Mouse (Mus musculus) forelimb bud, embryonic 11.5 days (tissue): ENCODE measurements at regions not wholly inside any gene's neighbourhood (a gene's known extent, or its start where the extent isn't known, plus 50 kb on each side); places are given as distances from the start of the nearest gene placed in this dataset.

Source experiments
- DNase-seq: peaks from one replicate; pipeline ENCODE4 v3.0.0-alpha.2; 2012; ENCODE audit warnings: low read depth, low spot score

GRCm38 (mm10) chr19:14795910-14796309 lies 198.1 kb upstream of the Tle4 start:
- DNase-seq, result no peak

GRCm38 (mm10) chr19:14789992-14790391 lies 192.1 kb upstream of the Tle4 start:
- no peak for DNase-seq

- DNase-seq, result no peak
Observed at GRCm38 (mm10) chr19:14788630-14789029, 190.8 kb upstream of the Tle4 start.

- no peak for DNase-seq
Observed at GRCm38 (mm10) chr19:14786868-14787267, 189.0 kb upstream of the Tle4 start.

GRCm38 (mm10) chr19:14785661-14786060 lies 187.8 kb upstream of the Tle4 start:
- DNase-seq, result peak; percentile 23

- DNase-seq, result no peak
Observed at GRCm38 (mm10) chr19:14777709-14778108, 179.9 kb upstream of the Tle4 start.

GRCm38 (mm10) chr19:14777198-14777597 lies 179.3 kb upstream of the Tle4 start:
- DNase-seq, result peak; percentile 19

DNA sequence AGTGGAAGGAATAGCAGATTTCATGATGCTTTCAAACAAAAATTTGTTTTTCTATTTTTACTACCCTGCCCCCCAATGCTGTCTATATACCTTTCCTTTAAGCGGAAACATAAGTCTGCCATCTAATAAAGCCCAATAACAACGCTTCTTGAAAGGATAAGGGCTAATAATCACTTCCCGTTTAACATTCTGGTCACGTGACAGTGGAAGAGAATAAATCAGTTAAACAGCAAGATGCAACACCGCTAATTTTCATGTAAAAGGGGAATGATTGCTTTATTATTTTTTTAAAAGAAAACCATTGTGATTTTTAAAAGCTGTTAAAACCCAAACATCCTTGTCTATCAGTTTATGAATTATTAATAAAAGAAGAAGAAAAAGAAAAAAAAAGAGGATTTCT lies 178.9 kb upstream of the Tle4 start:
- no peak for DNase-seq

- no peak for DNase-seq
Observed at GRCm38 (mm10) chr19:14772794-14773193, 174.9 kb upstream of the Tle4 start.

- DNase-seq, result no peak
Observed at GRCm38 (mm10) chr19:14752646-14753045, 154.8 kb upstream of the Tle4 start.

GRCm38 (mm10) chr19:14742361-14742760 lies 144.5 kb upstream of the Tle4 start:
- no peak for DNase-seq

- no peak for DNase-seq
Observed at GRCm38 (mm10) chr19:14740936-14741335, 143.1 kb upstream of the Tle4 start.

DNA sequence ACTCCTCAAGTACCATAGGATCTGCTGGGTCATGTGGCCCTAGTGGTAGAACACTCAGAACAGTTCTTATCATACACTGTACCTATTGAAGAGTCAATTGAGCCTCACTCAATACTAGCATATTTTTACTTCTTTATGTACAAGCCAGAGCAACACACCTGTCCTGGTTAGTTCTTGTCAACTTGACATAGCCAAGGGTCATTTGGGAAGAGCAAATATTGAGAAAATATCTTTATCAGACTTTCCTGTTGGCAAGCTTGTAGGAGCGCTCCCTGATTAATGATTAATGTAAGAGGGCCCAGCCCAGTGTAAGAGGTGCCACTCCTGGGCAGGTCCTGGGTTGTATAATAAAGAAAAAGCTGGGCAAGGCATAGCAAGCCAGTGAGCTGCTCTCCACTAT lies 142.3 kb upstream of the Tle4 start:
- no peak for DNase-seq

- DNase-seq, result no peak
Observed at GRCm38 (mm10) chr19:14736514-14736913, 138.7 kb upstream of the Tle4 start.

- DNase-seq, result peak; percentile 58
Observed at GRCm38 (mm10) chr19:14725329-14725728, 127.5 kb upstream of the Tle4 start.

- peak; percentile 1 for DNase-seq
Observed at GRCm38 (mm10) chr19:14724637-14725036, 126.8 kb upstream of the Tle4 start.

DNA sequence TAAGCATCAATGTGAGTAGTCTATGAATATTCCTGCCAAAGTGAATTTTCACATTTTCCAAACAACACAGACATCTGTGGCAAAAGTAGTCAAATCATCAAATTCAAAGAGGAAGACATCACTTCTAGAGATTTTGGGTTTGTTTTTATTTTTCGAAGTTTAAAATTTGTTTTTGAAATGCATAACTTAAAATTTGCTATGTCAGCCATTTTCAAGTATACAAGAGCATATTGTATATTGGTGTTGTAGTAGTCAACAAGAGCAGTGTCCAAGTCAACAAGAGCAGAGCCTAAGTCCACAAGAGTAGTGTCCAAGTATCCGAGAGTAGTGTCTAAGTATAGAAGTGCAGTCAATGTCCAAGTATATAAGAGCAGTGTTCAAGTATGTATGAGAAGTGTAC lies 107.9 kb upstream of the Tle4 start:
- no peak for DNase-seq

DNA sequence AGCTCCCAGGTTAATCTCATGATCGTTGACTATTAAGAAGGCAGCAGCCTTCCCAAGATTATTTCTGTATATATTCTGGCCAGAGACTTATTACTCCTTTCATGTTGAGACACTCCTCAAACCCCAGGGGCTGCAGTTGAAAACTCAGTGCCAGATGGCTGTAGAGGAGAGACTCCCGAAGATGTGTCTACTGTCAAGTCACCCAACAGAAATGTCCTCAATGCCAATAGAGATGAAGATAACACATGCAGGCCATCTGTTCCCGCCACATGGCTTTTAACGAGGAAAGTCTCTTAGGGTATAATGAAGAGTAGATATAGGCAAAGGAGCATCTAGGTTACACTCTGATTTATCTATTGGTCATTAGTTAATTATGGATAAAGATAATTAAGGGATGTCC lies 103.3 kb upstream of the Tle4 start:
- no peak for DNase-seq

DNA sequence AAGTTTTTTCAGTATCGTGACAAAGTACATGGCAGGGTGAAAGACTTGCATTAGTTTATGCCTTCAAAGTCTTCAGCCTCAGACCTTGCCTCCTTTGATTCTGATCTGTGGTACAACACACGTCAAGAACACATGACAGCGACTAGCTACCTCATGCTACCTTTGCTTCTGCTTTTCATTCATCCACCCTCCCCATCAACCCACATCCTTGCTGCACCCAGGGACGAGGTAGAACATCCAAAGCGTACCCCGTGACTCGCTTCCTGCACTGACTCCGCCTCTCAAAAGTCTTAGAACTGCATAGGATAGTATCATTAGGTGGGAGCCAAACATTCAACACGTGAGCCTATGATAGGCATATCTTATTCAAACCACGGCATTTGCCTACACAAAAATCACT lies 97.5 kb upstream of the Tle4 start:
- no peak for DNase-seq

- no peak for DNase-seq
Observed at GRCm38 (mm10) chr19:14692183-14692582, 94.3 kb upstream of the Tle4 start.

- DNase-seq, result no peak
Observed at GRCm38 (mm10) chr19:14685628-14686027, 87.8 kb upstream of the Tle4 start.

DNA sequence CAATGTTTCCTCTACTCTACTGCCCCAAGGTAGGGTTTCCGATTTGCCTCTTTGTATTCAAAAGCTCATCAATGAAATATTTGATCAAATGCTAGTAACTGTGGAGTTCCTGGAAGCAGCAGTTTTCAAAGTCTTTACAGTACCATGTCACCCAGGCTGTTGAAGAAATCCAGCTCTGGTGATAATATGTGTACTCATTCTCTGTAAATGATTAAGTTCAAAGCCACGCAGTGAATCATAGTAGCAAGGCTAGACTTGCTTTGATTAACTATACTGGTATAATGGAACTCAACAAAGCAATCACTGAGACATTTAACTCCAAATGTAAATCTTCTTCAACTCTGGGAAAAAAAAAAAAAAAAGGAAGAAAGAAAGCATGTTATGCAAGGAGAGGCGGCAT lies 86.8 kb upstream of the Tle4 start:
- DNase-seq, result no peak

- no peak for DNase-seq
Observed at GRCm38 (mm10) chr19:14681306-14681705, 83.5 kb upstream of the Tle4 start.

- no peak for DNase-seq
Observed at GRCm38 (mm10) chr19:14679776-14680175, 81.9 kb upstream of the Tle4 start.

GRCm38 (mm10) chr19:14678584-14678983 lies 80.7 kb upstream of the Tle4 start:
- no peak for DNase-seq
